Mouse (Mus musculus) kidney, postnatal 25 days (tissue): Measurements from ENCODE around the gene Onecut1.
A peak's percentile ranks its signal among the peaks of the same experiment; 100 is the strongest.

Experiments
- DNase-seq, 2 experiments: peaks; one replicate each; pipeline ENCODE4 v3.0.0; 2021; ENCODE audit warnings: mixed read lengths in 2 of 2

Onecut1 gene

GRCm38 (mm10) chr9:74912619-74913376 lies 51.1 kb downstream of the Onecut1 start:
- no peak for DNase-seq

- DNase-seq = no peak
Measured at GRCm38 (mm10) chr9:74915611-74916010, 53.9 kb downstream of the Onecut1 start.

GRCm38 (mm10) chr9:74920450-74920849 lies 58.7 kb downstream of the Onecut1 start:
- DNase-seq = no peak

GRCm38 (mm10) chr9:74921422-74921821 lies 59.7 kb downstream of the Onecut1 start:
- peak; percentile 52 to 84 for DNase-seq

GRCm38 (mm10) chr9:74922884-74923283 lies 61.2 kb downstream of the Onecut1 start:
- DNase-seq = no peak

GRCm38 (mm10) chr9:74923291-74923977 lies 61.7 kb downstream of the Onecut1 start:
- peak; percentile 53 to 87 for DNase-seq

GRCm38 (mm10) chr9:74925220-74925769 lies 63.6 kb downstream of the Onecut1 start:
- no peak for DNase-seq

- peak; percentile 34 to 79 for DNase-seq
Measured at GRCm38 (mm10) chr9:74929981-74930423, 68.3 kb downstream of the Onecut1 start.

- DNase-seq = no peak
Measured at GRCm38 (mm10) chr9:74930653-74931052, 68.9 kb downstream of the Onecut1 start.

- DNase-seq = no peak
Measured at GRCm38 (mm10) chr9:74935289-74935688, 73.6 kb downstream of the Onecut1 start.

- DNase-seq = no peak
Measured at GRCm38 (mm10) chr9:74937761-74938160, 76.0 kb downstream of the Onecut1 start.

GRCm38 (mm10) chr9:74938670-74939534 lies 77.2 kb downstream of the Onecut1 start:
- DNase-seq = peak; percentile 65 to 78
